Mouse (Mus musculus) Patski (cell line): ENCODE results near the gene Sirt4. TPM values are rescaled to one million over a fixed set of nuclear protein-coding genes. Genes with fewer than 3 reads are reported as not detected.
A peak's percentile ranks its signal among the peaks of the same experiment; 100 is the strongest.

Experiments used
- ATAC-seq: fragments of 100-300 bp; one replicate; pipeline ENCODE4 v1.8.0; 2021
- CTCF ChIA-PET: fragments of 350-600 bp; sonication (Branson Sonifier 250); formaldehyde crosslinking; loops from one replicate; lab custom pipeline; 2022; ENCODE audit warnings: inconsistent platforms; lab: Charles Lee
- POLR2A ChIA-PET: fragments of 350-600 bp; sonication (Branson Sonifier 250); formaldehyde crosslinking; loops from one replicate; lab custom pipeline; 2022; ENCODE audit warnings: antibody characterized with exemption, inconsistent platforms; lab: Charles Lee
- DNase-seq: peaks from one replicate; pipeline ENCODE4 v3.0.0-alpha.2; 2011; ENCODE audit warnings: low read depth, low spot score
- H3K27me3 ChIP-seq: fragments of 371-371 bp; one replicate; pipeline ENCODE4 v1.5.1; 2021
- CTCF ChIP-seq: fragments of 100-300 bp; IDR thresholded peaks from one replicate; pipeline ENCODE4 v1.5.1; 2021
- in situ Hi-C: fragments of 300-500 bp; cut with MboI; formaldehyde crosslinking; loops from 3 replicates; pipeline ENCODE4 v1.11.1; 2018; ENCODE audit warnings: low pct_unique_long_range_greater_than_20kb, mixed read lengths
- polyA plus RNA-seq: library from polyadenylated mRNA; unstranded; gene quantifications from one replicate; pipeline ENCODE4 v1.2.3, GENCODE M21; 2021

Gene Sirt4
- polyA plus RNA-seq = 34.6 TPM

DNA sequence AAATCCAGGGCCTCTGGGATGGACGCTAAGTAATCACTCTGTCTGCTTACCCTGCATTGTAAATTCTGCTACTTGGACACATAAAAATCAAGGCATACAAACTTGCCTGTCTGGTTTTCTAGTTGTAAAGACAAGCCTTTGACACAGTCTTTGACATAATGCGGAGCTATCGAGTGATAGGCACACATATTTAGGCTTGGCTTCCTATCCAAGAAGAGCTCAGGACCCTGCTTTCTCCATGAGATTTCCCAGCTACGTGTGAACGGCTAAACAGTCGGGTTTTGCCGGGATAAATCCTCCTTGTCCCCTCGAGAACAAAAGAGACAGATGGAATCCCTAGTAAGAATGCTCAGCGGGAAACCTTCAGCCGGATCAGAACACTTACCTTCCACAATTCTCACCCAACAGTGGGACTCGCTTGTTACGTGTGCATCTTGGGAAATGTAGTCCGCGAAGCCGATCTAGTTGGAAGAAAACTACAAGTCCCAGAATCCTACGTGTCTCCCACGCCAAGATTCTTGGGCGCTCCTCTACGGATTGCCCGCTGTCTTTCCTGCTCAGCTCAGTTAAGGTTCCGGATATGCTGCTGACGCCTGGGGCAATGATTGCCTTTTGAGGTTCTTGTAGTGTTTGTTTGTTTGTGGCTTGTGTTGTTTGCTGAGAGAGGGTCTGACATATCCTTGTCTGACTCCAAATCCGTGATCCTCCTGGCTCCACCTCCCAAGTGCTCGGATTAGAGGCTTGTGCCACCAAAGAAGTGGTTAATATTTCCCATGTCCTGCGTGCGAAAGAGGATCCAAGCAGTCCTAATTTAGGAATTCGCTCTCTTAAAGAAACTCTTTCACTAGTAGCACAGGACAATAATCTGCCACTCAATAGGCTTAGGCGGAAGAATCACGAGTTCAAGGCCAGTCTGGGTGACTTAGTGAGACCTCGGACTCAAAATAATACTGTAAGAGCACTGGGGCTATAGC, at the start of gene Sirt4:
Sirt4 (minus strand) TSS at position 779 of the 974 bp plus-strand sequence.
- ChIA-PET POLR2A (no interaction called here), CTCF (interaction anchor here (1.0 to 1.3 kb wide), 2 partner anchors 9 to 13 kb away, joined by 4 to 5 read pairs; no protein-coding TSS in a partner anchor)
- TF ChIP-seq CTCF = no peak
- DNase-seq (peak; percentile 94), ATAC-seq (peak; percentile 83)
- in situ Hi-C loops = no loop called here
- H3K27me3 ChIP-seq = no peaks in the 10 kb centered on the region

DNA sequence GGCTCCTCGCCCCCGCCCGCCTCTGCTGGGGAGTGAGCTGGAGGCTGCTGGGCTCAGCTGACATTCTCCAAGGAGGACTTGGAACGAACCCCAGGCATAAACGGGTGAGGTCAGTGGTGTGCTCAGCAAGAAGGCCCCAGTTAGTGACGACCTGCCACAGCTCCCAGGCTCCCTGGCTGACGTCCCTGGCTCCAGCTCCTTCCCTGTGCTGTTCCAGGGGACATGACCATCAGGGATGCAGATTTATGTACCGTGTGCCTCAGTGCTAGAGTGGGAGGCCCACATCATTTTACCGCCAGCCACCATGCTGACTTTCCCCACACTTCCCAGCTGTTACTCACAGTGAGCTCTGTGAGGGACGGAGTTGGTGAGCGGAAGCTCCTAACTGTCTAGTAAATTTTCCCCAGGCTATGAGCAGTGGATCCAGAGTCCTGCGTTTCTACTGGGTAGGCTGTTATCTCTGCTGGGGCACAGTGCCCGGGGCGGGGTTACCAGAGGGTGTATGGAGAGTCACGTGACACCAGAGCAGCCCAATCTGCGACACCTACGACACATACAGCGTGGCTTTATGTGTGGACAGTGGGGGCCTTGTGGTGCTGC, 47.2 kb upstream of the Sirt4 start:
- no peak for TF ChIP-seq CTCF
- ATAC-seq (no peak), DNase-seq (no peak)
- ChIA-PET CTCF (interaction anchor here (0.8 to 5.8 kb wide), 3 partner anchors 12 to 23 kb away, joined by 3 to 21 read pairs (median 3); no protein-coding TSS in a partner anchor), POLR2A (interaction anchor here (1.2 kb wide), 1 partner anchor 12 kb away, joined by 4 read pairs; no protein-coding TSS in a partner anchor)
- in situ Hi-C loops = no loop called here
- no peaks in the 10 kb centered on the region for H3K27me3 ChIP-seq

DNA sequence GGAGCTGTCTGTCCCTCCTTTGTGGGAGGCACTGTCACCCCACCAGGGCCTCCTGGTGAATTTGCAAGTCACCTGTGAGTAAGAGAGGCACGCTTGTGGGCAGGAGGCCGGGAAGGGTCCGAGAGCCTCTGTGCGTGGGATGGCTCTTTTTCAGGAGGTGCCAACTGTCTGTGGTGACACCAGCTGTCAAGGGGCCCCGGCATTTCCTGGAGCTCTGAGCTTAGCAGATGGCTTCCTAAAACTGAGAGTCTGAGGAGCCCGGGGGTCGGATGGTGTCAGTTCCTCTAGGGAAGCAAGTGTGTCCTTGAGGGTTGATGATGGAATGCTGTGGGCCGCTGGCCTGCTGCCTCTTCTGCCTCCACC, 45.9 kb upstream of the Sirt4 start:
- ChIA-PET CTCF (interaction anchor here (5.8 kb wide), 1 partner anchor 21 kb away, joined by 21 read pairs; no protein-coding TSS in a partner anchor), POLR2A (interaction anchor here (1.1 kb wide), 1 partner anchor 39 kb away, joined by 3 read pairs; no protein-coding TSS in a partner anchor)
- ATAC-seq = no peak
- TF ChIP-seq CTCF = no peak
- no peak for DNase-seq
- H3K27me3 ChIP-seq = no peaks in the 10 kb centered on the region
- in situ Hi-C loops = no loop called here

DNA sequence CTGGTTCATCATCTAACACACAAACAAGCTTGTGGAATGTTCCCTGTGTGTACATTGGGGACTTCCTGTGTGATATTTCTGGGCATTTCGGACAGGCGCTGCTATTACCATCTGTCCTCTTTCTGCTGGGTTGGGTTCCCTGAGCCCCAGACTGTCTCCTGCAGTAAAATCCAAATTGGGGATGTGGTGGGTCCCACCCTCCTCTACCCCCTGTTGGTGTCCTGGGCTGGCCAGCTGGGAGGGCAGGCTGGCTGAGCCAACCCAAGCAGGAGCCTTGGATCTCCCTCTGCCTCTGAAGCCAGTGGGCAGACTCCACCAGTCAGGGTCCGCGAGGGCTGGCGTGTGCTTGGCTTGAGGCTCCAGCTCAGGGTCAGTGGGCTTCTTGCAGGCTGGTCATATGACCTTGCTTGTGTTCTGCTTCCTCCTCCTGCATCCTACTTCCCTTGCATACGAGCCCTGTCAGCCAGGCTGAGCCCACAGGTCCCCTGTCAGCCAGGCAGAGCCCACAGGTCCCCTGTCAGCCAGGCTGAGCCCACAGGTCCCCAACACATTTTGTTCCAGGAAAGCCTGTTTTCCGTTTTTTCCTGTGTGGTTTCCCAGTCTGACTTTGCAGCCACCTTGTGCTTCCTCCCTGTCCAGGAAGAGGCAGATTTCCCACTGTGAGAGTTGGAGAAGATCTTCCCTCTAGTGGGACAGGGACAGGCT, 45.4 kb upstream of the Sirt4 start:
- no peaks in the 10 kb centered on the region for H3K27me3 ChIP-seq
- POLR2A ChIA-PET = interaction anchor here (1.1 to 1.9 kb wide), 2 partner anchors 11 to 39 kb away, joined by 3 to 4 read pairs; no protein-coding TSS in a partner anchor
- in situ Hi-C loops = no loop called here
- DNase-seq = no peak
- CTCF ChIA-PET = interaction anchor here (5.8 kb wide), 1 partner anchor 21 kb away, joined by 21 read pairs; no protein-coding TSS in a partner anchor
- no peak for ATAC-seq
- no peak for TF ChIP-seq CTCF

DNA sequence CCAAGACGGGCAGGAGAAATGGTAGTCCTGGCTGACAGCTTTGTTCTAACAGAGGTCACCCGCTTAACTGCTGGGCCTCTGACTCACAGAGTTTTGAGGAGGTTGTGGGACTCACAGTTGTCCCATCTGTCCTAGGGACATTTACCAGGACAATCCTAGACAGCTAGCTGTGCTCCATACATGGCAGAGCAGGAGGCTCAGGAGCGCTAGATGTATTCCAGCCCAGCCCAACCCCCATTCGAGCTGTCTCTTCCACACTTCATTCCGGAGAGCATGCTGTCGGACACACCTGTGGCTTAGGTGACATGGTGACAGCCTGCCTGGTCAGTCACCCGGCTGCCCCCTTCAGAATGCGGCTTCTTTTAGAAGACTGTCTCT, 44.8 kb upstream of the Sirt4 start:
- ChIA-PET POLR2A (interaction anchor here (1.1 to 2.0 kb wide), 3 partner anchors 11 to 38 kb away, joined by 3 to 8 read pairs (median 4); no protein-coding TSS in a partner anchor), CTCF (interaction anchor here (2.8 to 5.8 kb wide), 2 partner anchors 9 to 20 kb away, joined by 11 to 21 read pairs; no protein-coding TSS in a partner anchor)
- no peak for TF ChIP-seq CTCF
- no peaks in the 10 kb centered on the region for H3K27me3 ChIP-seq
- in situ Hi-C loops = no loop called here
- no peak for ATAC-seq
- DNase-seq = no peak

DNA sequence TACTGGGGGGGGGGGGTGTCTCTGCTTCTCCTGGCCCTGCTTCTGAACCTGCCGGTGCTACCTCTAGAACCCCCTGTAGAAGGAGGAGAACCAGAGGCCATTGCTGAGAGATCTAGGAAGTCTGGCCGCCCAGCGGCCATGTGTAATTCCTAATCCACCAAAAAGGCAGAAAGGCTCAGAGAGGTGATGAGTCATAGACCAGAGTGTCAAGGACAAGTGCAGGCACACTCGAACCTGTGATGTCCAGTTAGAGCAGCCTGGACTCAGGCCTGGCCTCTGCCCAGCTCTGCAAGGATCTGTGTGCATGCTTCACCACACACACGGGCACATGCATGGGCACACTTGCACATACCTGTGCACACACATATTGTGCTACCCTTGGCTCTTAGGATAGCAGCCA, 43.6 kb upstream of the Sirt4 start:
- no peak for DNase-seq
- ChIA-PET CTCF (interaction anchor here (2.8 to 5.8 kb wide), 2 partner anchors 10 to 19 kb away, joined by 11 to 21 read pairs; no protein-coding TSS in a partner anchor), POLR2A (interaction anchor here (1.9 to 2.0 kb wide), 2 partner anchors 9 to 20 kb away, joined by 4 to 8 read pairs; no protein-coding TSS in a partner anchor)
- H3K27me3 ChIP-seq = no peaks in the 10 kb centered on the region
- ATAC-seq = no peak
- in situ Hi-C loops = no loop called here
- TF ChIP-seq CTCF = no peak

DNA sequence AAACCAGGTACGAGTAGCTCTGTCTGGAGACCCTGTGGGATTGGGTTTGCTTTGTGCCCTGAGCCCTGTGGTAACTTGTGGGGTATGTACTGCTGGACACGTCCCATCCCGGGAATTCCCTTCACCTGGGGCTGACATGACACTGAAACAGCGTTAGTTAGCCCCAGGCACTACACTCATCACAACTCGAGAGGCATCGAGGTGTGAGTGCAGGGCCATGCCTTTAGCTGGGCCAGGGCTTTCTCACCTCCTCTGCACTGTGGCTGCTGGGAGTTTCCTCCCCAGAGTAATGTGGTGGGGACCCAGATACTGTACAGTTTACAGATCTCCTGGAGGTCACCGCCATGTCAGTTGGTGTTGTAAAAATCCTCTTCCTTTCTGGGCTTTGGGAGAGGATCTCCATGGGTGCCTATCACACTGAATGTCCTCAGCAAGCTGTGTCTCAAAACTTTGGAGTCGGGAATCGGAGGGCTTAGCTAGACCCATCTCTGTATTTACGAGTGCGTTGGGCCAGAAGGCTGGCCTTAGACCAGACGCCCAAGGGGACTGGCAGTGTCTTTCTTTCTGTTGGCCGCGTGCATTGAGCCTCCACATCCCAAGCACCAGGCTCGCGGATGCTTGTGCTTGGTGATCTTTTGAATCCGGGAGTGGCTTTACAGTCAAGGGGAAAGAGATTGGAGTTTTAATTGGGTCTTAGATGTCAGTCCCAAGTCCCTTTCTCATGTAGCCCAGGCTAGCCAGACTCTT, 42.1 kb upstream of the Sirt4 start:
- ChIA-PET POLR2A (interaction anchor here (0.5 kb wide), 1 partner anchor 13 kb away, joined by 3 read pairs; no protein-coding TSS in a partner anchor), CTCF (interaction anchor here (1.0 to 6.6 kb wide), 4 partner anchors 12 to 17 kb away, joined by 3 to 48 read pairs (median 16); no protein-coding TSS in a partner anchor)
- in situ Hi-C loops = no loop called here
- H3K27me3 ChIP-seq = no peaks in the 10 kb centered on the region
- ATAC-seq (no peak), DNase-seq (no peak)
- TF ChIP-seq CTCF = no peak

DNA sequence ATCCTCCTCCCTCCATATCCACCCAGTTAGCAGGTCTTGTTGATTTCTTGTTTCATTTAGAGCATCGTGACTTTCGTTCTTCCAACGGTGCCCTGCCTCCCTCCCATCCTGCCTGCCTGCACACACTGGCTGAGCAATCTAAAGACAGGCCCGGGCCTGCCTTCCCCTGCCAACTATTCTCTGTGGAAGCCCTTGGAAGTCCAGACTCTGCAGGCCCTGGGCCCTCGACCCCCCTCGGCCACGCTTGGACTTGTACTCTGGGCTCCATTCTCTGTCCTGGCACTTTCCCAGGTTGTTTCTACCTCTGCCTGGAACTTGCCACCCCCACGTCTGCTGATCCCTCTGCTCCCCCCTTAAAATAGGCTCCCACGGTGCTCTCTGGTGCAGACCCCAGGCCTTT, 41.4 kb upstream of the Sirt4 start:
- DNase-seq (no peak), ATAC-seq (no peak)
- no peak for TF ChIP-seq CTCF
- in situ Hi-C loops = no loop called here
- ChIA-PET CTCF (interaction anchor here (1.0 to 6.6 kb wide), 2 partner anchors 12 to 16 kb away, joined by 3 to 48 read pairs; no protein-coding TSS in a partner anchor), POLR2A (no interaction called here)
- no peaks in the 10 kb centered on the region for H3K27me3 ChIP-seq

DNA sequence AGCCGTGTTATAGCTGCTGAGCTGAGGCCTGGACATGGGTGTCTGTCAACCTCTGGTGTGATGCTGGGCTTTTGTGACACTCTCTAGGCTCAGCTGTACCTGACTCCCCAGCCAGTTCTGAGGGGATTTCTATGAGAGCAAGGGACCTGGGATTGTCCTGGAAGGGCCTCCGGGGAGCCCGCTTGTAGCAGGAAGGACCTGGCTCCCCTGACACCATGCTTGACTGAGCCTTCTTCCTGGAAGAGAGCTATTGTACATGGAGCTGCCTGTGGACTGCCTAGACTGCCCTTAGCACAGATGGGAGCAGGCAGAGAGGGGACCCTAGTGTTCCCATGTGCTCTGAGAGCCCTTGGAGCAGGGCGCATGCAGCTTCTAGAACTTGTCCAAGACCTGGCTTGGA, 40.9 kb upstream of the Sirt4 start:
- CTCF ChIA-PET = interaction anchor here (1.0 to 6.6 kb wide), 3 partner anchors 10 to 15 kb away, joined by 3 to 48 read pairs (median 3); no protein-coding TSS in a partner anchor
- TF ChIP-seq CTCF = no peak
- ATAC-seq = no peak
- no peak for DNase-seq
- POLR2A ChIA-PET = no interaction called here
- H3K27me3 ChIP-seq = no peaks in the 10 kb centered on the region
- in situ Hi-C loops = no loop called here
